Mouse (Mus musculus): ENCODE data around the gene Zmiz1.

Gene Zmiz1

GRCm38 (mm10) chr14:25558479-25558878 is 99.5 kb downstream of the Zmiz1 start:
- DNase-seq (ENCODE audit: low read depth, low spot score), result peak; percentile 37

GRCm38 (mm10) chr14:25559907-25560306 is 100.9 kb downstream of the Zmiz1 start:
- no peak for DNase-seq (ENCODE audit: low read depth, low spot score)

GRCm38 (mm10) chr14:25560841-25561240 is 101.9 kb downstream of the Zmiz1 start:
- DNase-seq (ENCODE audit: low read depth, low spot score), result no peak

- no peak for DNase-seq (ENCODE audit: low read depth, low spot score)
These were observed 102.7 kb downstream of the Zmiz1 start for GRCm38 (mm10) chr14:25561716-25562115.

- no peak for DNase-seq (ENCODE audit: low read depth, low spot score)
These were observed 103.5 kb downstream of the Zmiz1 start for GRCm38 (mm10) chr14:25562447-25562846.

GRCm38 (mm10) chr14:25562909-25563308 is 103.9 kb downstream of the Zmiz1 start:
- no peak for DNase-seq (ENCODE audit: low read depth, low spot score)

- no peak for DNase-seq (ENCODE audit: low read depth, low spot score)
These were observed 105.6 kb downstream of the Zmiz1 start for GRCm38 (mm10) chr14:25564577-25564976.

GRCm38 (mm10) chr14:25565344-25566088 is 106.5 kb downstream of the Zmiz1 start:
- peak; percentile 95 for DNase-seq (ENCODE audit: low read depth, low spot score)

GRCm38 (mm10) chr14:25567245-25567644 is 108.3 kb downstream of the Zmiz1 start:
- peak; percentile 84 for DNase-seq (ENCODE audit: low read depth, low spot score)

- DNase-seq (ENCODE audit: low read depth, low spot score), result no peak
These were observed 108.9 kb downstream of the Zmiz1 start for GRCm38 (mm10) chr14:25567837-25568236.

GRCm38 (mm10) chr14:25574047-25574870 is 115.3 kb downstream of the Zmiz1 start:
- DNase-seq (ENCODE audit: low read depth, low spot score), result peak; percentile 53

- no peak for DNase-seq (ENCODE audit: low read depth, low spot score)
These were observed 117.7 kb downstream of the Zmiz1 start for GRCm38 (mm10) chr14:25576642-25577041.

GRCm38 (mm10) chr14:25577431-25577830 is 118.4 kb downstream of the Zmiz1 start:
- DNase-seq (ENCODE audit: low read depth, low spot score), result no peak

GRCm38 (mm10) chr14:25579597-25579996 is 120.6 kb downstream of the Zmiz1 start:
- no peak for DNase-seq (ENCODE audit: low read depth, low spot score)

- DNase-seq (ENCODE audit: low read depth, low spot score), result no peak
These were observed 121.4 kb downstream of the Zmiz1 start for GRCm38 (mm10) chr14:25580397-25580796.

- DNase-seq (ENCODE audit: low read depth, low spot score), result no peak
These were observed 123.6 kb downstream of the Zmiz1 start for GRCm38 (mm10) chr14:25582603-25583002.

GRCm38 (mm10) chr14:25583899-25584298 is 124.9 kb downstream of the Zmiz1 start:
- DNase-seq (ENCODE audit: low read depth, low spot score), result peak; percentile 82

GRCm38 (mm10) chr14:25585545-25586301 is 126.7 kb downstream of the Zmiz1 start:
- peak; percentile 85 for DNase-seq (ENCODE audit: low read depth, low spot score)

GRCm38 (mm10) chr14:25586846-25587486 is 128.0 kb downstream of the Zmiz1 start:
- DNase-seq (ENCODE audit: low read depth, low spot score), result peak; percentile 68

- DNase-seq (ENCODE audit: low read depth, low spot score), result peak; percentile 81
These were observed 128.6 kb downstream of the Zmiz1 start for GRCm38 (mm10) chr14:25587487-25588001.

GRCm38 (mm10) chr14:25588156-25588555 is 129.2 kb downstream of the Zmiz1 start:
- no peak for DNase-seq (ENCODE audit: low read depth, low spot score)
